Mouse (Mus musculus) kidney, postnatal 36 days (tissue): Measurements from ENCODE around the gene Zfp865.
"Not testable (repeated sequence)": the region's sequence is repeated elsewhere in the genome, so short reads cannot be mapped to it uniquely, and the experiment has no call there.

Experiments used
- DNase-seq, 2 experiments: peaks; one replicate each; pipeline ENCODE4 v3.0.0; 2021 to 2022; ENCODE audit warnings: mixed read lengths in 2 of 2

Zfp865 gene

DNA sequence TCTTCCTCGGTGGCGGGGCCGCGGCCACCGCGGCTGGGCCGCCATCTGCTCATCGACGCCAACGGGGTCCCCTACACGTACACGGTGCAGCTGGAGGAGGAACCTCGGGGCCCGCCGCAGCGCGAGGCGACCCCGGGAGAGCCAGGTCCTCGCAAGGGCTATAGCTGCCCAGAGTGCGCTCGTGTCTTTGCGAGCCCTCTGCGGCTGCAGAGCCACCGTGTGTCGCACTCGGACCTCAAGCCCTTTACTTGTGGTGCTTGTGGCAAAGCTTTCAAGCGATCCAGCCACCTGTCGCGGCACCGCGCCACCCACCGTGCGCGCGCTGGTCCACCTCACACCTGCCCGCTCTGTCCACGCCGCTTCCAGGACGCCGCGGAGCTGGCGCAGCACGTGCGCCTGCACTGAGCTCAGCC is 32.8 kb downstream of the Zfp865 start:
- peak in 1 of 2 experiments; percentile 33 for DNase-seq

DNA sequence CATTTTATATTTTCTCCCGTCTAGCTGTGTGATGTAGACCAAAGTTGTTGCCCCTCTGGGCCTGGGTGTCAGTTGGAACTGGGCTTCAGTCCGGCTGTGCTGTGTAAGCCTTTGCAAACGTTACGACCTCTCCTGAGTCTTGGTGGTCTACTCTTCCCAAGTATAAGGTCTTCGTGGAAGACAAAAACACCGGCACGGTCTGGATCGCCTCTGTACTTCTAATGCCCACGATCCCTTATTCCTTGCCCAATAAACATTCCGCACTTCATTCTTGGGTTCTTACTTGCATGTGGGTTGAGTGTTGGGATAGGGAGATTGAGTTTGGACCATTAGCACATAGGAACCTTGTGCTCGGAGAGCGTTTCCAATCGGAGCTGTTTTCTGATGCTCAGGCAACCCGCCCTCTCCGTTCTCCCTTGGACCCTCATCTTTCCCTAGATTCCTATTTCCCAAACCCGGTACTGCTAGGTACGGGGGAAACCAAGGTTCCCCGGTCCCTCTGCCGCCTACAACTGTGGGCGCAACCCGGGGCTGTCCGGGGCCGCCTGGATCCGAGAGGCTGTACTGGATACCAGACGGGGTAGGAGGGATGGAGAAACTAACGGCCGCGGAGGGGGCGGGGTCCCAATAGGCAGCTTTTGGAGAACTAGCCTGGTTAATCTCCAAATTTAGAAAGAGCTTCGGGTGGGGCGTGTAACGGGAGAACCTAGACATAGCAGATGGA is 33.4 kb downstream of the Zfp865 start:
- DNase-seq, result no peak

DNA sequence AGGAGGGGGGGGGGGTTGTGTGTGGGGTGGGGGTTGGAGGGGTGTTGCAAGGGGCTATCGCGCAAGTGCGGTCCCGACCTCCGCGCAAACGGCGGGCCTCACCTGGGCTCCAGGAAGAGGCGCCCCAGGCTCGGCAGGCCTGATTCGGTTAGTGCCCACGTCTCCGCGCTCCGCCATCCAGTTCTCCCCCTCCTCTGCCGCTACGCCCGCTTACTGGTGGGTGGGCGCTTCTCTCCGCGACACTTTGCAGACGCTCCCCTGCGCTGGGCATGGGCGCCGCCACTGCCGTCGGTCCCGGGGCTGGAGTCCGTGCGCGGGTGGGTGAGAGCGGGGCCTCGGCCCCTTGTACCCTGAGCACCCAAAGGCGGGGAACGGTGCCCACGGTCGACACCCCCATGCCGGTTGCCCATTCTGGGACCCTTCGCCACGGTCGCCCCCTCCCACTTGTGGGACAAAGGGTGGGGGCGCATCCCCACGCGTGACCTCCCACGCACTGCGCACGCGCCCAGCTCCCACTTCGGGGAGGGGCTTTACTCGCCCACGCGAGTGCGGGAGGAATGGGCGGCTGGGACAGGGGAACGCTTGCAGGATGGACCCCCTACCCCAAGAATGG is 36.6 kb downstream of the Zfp865 start:
- no peak for DNase-seq

DNA sequence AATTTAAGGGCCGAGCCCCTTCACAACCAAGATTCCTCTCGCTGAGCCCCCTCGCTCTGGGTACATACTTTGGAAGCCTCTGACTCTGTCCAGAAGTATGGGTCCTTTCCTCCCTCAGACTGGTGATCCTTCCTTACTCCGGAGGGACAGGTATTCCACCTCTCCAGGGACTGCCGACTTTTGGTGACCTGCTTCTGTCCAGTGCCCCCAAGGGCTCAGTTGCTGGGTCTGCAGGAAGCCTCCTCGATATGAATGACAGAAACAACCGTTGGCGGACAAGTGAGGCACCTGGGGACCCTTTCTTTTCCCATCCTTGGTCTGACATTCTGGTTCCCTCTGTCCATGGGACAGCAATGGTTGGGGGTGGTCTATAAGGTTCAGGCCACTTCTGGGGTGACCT is 37.2 kb downstream of the Zfp865 start:
- DNase-seq, result no peak

DNA sequence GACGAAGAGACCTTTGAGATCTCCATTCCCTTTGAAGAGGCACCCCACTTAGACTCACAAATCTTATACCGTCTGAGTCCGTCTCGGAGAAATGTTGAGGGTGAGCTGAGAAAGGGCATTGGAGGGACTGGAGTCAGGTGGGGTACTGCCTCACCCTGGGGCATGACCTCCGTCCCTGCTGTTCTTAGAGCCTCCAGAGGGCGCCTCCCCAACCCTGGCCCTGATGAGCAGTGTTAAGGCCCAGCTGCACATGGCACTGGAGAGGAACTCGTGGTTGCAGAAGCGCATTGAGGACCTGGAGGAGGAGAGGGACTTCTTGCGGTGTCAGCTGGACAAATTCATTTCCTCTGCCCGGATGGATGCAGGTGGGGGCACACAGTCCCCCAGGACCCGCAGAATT is 37.6 kb downstream of the Zfp865 start:
- peak in 1 of 2 experiments; percentile 31 for DNase-seq

DNA sequence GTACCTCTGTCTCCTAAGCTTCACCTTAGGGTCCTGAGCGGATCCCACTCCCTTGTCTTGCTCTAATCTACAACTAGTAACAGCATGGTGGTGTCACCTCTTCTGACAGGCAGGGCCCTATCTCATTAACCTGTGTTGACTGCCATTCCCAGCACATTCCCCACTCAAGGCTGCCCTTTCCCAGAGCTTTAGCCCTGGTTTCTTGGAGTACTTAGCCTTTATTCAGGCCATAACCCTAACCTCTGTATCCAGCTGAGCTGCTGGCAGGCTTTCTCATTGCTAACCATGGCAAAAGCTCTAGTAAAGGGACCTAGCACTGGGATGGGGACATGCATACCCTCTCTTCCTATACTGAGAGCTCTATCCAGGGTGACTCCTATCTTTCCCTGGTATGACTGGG is 38.5 kb downstream of the Zfp865 start:
- no peak for DNase-seq

DNA sequence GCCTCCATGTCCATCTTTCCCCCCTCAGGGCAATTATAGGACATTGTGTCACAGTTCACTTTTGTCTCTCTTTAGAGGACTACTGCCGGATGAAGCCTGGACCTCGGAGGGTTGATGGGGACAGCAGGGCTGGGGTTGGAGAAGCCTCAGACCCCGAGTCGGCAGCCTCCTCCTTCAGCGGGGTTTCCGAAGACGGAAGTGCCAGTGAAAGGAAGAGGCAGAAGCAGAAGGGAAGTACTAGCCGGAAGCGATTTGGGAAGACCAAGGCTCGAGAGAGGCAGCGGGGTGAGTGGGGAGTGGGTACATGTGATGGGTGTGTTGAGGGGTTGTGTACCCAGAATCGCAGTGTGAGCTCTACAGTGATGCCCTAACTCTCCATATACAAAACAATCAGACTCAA is 39.2 kb downstream of the Zfp865 start:
- DNase-seq, result no peak

DNA sequence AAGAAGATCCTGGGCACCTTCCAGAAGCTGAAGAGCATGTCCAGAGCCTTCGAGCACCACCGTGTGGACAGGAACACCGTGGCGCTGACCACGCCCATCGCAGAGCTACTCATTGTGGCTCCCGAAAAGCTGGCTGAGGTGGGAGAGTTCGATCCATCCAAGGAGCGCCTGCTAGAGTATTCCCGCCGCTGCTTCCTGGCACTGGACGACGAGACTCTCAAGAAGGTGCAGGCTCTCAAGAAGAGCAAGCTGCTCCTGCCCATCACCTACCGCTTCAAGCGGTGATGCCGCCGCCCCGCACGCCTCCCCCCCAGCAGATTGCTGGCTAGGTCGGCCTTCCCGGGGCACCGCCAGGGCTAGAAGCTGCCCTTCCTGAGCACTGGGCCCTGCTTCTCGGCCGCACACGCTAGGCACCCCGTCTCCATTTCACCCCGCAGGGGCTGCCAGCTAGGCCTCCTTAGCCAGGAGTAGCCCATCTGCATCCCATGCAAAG is 40.1 kb downstream of the Zfp865 start:
- DNase-seq, result peak; percentile 87 to 91

DNA sequence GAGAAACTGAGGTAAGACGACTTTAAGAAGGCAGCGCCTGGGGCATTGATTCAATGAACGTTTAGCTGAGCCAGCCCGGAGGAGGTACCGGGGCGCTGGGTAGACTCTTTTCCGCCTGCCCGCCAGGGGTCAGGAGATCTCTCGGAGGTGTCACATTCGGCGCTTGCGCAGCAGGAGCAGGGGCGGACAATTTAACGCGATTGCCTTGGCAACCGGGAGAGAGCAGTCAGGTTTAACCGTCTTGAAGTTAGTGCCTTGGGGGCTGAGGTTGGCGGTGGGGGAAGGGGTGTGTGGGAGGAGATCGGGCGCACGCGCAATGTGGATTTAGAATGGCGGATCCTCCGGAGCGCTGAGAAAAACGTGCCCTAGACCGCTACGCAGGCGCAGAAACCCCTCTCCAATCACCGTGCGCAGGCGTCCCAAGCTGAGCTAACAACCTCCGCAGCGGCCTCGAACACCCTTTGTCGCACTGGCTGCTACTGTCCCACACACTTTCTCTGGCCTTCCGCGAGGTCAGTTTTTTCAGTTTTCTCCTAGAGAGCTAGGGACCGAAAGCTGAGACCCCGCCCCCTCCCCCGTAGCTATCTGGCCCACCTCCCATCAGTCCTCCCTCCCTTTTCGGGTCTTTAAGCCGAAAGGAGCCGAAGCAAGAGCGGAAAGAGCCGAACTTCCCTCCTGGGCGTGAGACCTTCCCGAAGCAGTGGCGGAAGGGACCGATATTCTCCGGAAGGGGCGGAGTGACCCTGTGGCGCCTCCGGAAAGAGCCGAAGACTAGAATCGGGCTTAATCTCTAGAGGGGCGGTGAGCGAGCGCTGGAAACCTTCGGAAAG is 41.0 kb downstream of the Zfp865 start:
- DNase-seq, result peak; percentile 99

DNA sequence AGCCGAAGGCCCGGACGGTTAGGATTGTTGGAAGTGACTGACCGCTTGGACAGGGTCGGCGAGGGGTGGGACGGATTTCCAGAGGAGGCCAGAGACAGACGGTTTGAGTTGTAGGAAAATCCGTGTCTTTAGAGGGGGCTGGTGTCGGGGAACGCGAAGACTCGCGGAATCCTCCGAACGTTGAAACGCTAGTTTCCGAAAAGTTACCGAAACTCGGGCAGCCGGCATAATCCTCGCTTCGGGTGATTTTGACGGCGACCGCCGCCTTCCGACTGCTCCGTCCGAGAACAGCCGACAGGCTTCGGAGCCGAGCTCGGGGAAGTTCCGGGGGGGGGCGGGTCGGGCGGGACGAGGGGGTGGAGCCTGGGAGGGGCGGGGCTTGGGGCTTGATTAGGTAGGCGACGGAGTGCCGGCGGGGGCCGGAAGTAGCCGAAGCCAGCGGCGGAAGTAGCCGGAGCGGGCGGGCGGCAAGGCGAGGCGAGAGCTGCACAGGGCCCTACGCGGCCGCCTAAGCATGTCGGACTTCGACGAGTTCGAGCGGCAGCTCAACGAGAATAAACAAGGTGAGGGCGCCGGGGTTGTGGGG is 41.7 kb downstream of the Zfp865 start, which contains the start of gene U2af2:
U2af2 (plus strand) TSS at position 370 of the 586 bp plus-strand sequence.
- DNase-seq, result peak; percentile 95 to 98

DNA sequence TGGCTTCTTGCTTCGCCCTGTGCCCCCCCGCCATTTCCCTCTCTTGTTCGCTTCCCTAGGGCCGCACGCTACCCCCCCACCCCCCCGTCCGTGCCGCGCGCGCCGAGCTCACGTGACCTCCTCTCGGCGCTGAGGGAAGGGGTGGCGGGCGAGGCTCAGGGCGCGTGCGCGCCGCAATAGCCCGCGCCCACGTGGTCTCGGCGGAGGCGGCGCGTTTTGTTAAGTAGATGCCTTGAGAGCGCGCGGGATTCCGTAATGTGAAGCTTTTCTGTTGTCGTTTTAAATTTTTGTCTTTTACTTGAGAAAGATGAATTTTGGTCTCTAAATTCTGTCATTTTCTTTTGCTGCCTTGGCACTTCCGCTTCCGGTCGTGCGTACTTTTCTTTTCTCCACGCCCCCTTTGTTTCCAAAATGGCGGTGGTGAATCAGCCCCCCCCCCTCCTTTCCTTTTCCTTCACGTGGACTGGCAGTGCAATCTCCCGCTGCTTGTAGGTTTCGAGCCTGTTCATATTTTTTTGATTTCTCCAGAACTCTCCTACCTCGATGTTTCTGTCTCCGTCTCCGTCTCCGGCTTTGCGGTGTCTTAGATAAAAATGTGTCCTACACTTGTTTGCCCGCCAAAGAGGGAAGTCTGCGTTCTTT is 42.3 kb downstream of the Zfp865 start:
- peak; percentile 77 to 81 for DNase-seq

DNA sequence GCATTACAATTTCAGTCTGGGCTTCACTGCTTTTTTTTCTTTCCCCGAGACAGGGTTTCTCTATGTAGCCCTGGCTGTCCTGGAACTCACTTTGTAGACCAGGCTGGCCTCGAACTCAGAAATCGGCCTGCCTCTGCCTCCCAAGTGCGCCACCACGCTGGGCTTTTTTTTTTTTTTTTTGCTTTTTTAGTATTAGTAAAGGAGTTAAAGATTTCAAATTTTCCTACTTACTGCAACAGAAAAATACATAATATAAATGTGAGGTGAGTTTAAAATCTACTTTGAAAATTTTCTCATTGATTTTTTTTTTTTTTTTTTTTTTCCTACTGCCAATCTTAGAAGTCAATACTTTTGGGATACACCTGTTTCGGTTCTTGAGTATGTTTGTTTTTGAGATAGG is 44.7 kb downstream of the Zfp865 start:
- DNase-seq, result no peak

DNA sequence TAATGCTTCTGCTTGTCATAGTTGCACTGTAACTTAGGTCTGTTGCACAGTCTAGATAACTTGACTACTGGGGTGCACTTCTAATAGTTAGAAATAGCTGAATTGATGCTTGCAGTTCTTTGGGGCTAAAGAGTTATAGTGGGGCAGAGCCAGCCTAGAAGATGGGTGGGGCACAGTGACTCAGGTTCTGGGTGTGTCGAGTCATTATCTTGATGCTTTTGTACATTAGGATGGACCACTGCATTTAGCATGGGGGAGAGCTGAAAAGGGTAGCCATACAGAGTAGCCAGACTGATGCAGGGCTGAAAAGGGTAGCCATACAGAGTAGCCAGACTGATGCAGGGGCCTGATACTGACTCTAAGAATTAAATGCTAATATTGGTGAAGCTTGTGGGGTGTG is 53.4 kb downstream of the Zfp865 start:
- no peak for DNase-seq

DNA sequence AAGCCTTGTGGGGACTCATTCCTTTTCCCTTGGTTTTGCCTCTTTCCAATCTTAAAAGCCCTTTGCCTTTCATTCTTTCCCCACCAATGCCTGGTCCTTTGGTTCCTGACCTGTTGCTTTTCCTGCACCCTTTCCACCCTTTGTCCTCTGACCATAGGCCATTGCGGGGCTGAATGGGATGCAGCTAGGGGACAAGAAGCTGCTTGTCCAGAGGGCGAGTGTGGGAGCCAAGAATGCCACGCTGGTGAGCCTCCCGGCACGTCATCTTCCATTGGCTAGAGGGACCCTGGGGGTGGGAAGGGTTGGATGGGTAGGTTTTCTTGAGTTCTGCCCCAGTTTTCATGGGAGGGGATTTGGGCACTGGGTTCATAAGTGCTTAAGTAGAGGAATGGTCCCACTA is 54.8 kb downstream of the Zfp865 start:
- DNase-seq, result peak in 1 of 2 experiments; percentile 50

DNA sequence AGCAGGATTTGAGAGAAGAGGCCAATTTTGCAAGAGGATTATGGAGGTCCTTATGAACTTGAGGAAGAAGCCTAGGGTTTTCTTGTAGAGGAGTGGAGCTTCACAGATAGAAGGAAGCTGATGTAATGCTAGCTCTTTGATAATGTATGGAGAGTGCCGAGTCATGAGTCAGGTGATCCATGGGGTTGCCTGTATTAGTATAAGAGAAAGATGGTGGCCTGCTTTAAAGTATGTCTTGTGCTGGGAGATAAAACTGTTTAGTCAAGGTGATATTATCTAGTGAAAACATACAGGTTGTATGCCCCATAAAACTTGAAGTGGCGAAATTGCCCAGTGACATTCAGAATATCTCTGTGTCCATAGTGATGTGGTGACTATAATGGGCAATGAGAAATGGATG is 56.8 kb downstream of the Zfp865 start:
- DNase-seq, result no peak

DNA sequence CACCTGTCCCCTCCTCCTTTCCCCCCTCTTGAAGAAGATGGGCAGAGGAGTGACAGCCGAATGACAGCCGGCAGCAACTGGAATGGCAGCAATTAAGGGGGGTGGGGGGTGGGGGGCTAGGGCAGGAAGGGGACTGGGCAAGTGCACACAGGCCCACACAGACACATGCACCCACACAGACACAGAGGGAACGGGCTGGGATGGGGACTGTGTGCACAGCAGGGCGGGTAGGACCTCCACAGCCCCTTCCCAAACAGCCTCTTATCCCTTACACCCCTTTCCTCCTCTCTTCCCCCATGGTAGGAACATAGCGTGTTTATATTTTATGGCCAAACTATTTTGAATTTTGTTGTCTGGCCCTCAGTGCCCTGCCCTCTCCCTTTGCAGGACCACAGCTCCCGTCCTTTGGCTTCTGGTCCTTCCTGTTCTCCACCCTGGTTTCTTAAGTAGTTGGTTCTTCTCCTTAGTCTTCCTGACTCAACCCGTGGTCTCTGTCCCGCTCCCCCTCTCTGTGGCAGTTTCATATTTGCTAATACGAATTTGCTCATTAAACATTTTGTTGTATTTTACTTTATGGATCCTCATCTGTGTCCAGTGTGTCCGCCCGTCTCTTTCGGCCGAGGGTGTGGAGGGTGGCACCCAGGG is 59.3 kb downstream of the Zfp865 start:
- not testable (repeated sequence) for DNase-seq

DNA sequence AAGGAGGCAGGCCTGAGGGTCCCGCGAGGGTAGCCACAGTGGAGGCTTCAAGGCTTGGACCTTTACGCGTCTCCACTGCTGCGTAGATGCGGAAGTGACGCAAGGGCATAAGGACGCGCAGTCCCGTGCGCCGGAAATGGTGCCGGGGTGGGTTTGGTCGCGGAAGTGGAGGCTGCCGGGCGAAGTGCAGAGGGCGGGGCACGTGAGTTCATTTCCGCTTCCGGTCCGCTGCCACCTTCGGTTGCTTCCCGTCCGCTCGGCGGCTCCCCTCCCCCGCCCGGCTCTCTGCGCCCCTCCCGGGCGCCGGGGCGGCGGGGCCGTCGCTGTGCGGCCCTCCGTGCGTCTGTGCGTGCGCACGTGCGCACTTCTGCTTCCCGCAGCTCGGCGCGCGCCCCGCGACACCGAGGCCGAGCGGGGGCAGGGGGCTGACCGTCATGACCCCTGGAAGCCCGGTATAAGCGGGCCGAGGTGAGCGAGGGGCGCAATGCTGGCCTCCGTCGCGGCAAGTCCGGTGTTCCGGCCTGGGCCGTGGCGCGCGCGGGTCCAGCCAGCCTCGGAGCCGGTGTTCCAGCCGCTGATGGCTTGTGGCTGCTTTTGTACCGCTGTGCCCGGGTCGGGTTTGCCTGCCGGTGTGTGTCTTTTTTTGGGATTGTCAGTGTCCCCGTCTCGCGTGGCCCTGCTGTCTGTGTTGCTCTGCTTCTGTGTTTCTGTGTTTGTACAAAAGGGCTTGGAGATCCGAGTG is 60.0 kb downstream of the Zfp865 start, which contains the start of gene Epn1:
Epn1 (plus strand) TSS at position 226 of the 742 bp plus-strand sequence.
- DNase-seq, result peak; percentile 98 to 99

DNA sequence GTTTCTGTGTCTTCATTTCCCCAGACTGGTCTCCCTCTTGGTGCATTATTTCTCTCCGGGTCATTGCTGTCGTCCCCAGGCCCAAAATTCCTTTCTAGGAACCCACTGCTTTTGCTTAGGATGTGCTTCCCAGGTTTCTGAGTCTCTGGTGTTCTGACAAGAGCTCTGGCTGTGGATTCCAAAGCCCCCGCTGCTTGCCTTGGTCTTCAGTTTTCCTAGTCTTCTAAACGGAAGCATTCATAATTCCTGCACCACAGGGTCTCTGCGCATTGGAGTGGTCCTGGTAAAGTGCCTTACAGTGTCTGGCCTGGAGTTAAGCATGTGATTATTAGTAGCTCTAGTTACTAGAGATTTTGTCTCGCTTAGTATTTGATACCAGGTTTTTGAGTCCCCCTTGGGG is 60.6 kb downstream of the Zfp865 start:
- DNase-seq, result no peak

DNA sequence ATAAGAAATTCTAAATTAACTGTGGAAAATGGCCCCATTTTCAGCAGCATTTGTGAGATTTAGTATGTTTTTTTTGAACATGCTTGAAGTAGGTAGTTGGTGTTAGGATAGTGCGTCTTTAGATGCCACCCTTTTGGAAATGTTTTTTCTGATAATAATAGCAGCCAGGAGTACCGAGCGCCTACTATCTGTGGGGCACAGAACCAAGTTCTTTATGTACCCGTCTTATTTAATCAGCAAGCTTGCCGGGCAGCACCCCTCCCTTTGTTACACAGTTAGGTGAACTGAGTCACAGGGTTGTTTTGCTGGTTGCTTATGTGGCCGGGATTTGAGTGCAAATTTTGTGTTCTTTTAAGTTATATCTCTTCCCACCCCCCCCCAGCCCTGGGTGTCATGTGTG is 61.1 kb downstream of the Zfp865 start:
- no peak for DNase-seq

DNA sequence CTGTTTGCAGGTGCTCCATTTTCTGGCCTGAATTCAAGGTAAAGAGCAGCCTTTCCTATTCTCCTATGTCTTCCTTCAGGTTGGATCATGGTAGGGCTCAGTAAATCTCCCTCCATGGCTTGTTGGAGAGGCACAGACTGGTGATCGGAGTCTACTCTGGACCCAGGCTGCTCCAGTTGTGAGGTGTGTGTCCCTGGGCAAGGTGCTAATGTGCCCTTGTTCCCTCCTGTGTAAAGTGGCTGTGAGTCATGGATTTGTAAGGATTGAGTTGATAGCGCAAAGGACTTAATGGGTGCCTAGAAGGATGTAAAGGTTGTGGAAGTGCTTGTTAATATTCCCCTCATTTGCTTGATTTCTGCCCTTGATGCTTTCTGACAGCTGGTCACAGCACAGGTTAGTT is 61.8 kb downstream of the Zfp865 start:
- DNase-seq, result no peak
